Mouse (Mus musculus) midbrain, embryonic 16.5 days (tissue): ENCODE measurements around the gene Nsf. TPM values are rescaled to one million over a fixed set of nuclear protein-coding genes. Genes with fewer than 3 reads are reported as not detected.
A peak's percentile ranks its signal among the peaks of the same experiment; 100 is the strongest.
"Not testable (repeated sequence)": the region's sequence is repeated elsewhere in the genome, so short reads cannot be mapped to it uniquely, and the experiment has no call there.

ENCODE experiments used
- ATAC-seq: fragments of 200-750 bp; cut with Nextera tagmentation; 2 replicates; pipeline ENCODE4 v1.8.0; 2017; ENCODE audit warnings: moderate TSS enrichment
- H3K27ac ChIP-seq: fragments of 300-500 bp; sonication (generic); 2 replicates; pipeline ENCODE4 v1.5.1; 2014; ENCODE audit warnings: mild to moderate bottlenecking, low read length, mixed read lengths
- H3K27me3 ChIP-seq: fragments of 300-500 bp; sonication (generic); 2 replicates; pipeline ENCODE4 v1.6.1; 2014; ENCODE audit warnings: low read depth, low read length, mixed read lengths; ENCODE audit not compliant: control insufficient read depth, insufficient read depth
- H3K36me3 ChIP-seq: fragments of 300-500 bp; sonication (generic); 2 replicates; pipeline ENCODE4 v1.6.1; 2014; ENCODE audit warnings: mild to moderate bottlenecking, low read length, moderate library complexity, mixed read lengths; ENCODE audit not compliant: control insufficient read depth, insufficient read depth
- H3K4me1 ChIP-seq: fragments of 300-500 bp; sonication (generic); 2 replicates; pipeline ENCODE4 v1.6.1; 2014; ENCODE audit warnings: mild to moderate bottlenecking, low read length, mixed read lengths; ENCODE audit not compliant: control insufficient read depth, insufficient read depth
- H3K4me2 ChIP-seq: fragments of 300-500 bp; sonication (generic); 2 replicates; pipeline ENCODE4 v1.6.1; 2014; ENCODE audit warnings: mild to moderate bottlenecking, low read length, mixed read lengths
- H3K4me3 ChIP-seq: fragments of 300-500 bp; sonication (generic); 2 replicates; pipeline ENCODE4 v1.5.1; 2014; ENCODE audit warnings: low read depth, mild to moderate bottlenecking, low read length, moderate library complexity, mixed read lengths
- H3K9ac ChIP-seq: fragments of 300-500 bp; sonication (generic); 2 replicates; pipeline ENCODE4 v1.6.1; 2014; ENCODE audit warnings: low read depth, low read length, mixed read lengths
- H3K9me3 ChIP-seq: fragments of 300-500 bp; sonication (generic); replicated peaks from 2 replicates; pipeline ENCODE4 v1.6.1; 2014; ENCODE audit warnings: mild to moderate bottlenecking, low read length, mixed read lengths; ENCODE audit not compliant: control insufficient read depth, poor library complexity, severe bottlenecking
- WGBS: fragments of 180-500 bp; shearing (Covaris S2); extraction: QIAGEN DNeasy Blood & Tissue Kit; methylation state at CpG from one replicate; pipeline ENCODE4 v1.1.7; 2014; 5-methylcytosine and 5-hydroxymethylcytosine counted together
- polyA plus RNA-seq: library from polyadenylated mRNA; unstranded; fragments of >200 nt; fragmentation: Nextera tagmentation; extraction: Ambion mirVana; gene quantifications from 2 replicates; pipeline ENCODE4 v1.2.1, GENCODE M21; 2015

Nsf gene
- polyA plus RNA-seq, 1 experiment from 2014 or later, result 248 TPM

DNA sequence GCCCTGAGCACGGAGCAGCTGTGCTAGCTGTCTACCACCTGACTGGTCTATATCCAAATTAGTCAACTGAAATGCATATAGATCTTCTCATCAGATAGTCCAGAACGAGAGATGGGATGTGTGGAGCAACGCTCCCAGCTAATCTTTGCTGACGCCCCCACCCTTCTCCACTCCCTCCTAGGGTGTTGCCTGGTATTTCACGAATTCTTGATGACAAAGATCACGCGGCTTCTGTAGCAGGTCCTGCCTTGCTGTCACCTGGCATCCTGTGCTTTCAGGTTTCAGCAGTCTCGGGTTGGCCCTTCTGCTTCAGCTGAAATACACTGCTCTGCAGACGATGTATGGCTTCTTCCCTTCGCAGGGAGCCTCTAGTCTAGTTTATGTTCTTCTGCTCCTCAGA is 61.0 kb downstream of the Nsf start:
- ATAC-seq, result no peak
- H3K4me1 ChIP-seq, result no peaks in the 10 kb centered on the region
- H3K27me3 ChIP-seq, result no peaks in the 10 kb centered on the region
- H3K4me3 ChIP-seq, result no peak overlapping the region
- no peaks in the 10 kb centered on the region for H3K9me3 ChIP-seq
- no peak overlapping the region for H3K9ac ChIP-seq
- H3K36me3 ChIP-seq, result peaks cover 3% of the 10 kb centered on the region; the same call in 1 of the 2 replicates
- no peak overlapping the region for H3K27ac ChIP-seq
- 91% methylated on average over 10 of the region's 10 CpGs for WGBS
- H3K4me2 ChIP-seq, result no peak overlapping the region

DNA sequence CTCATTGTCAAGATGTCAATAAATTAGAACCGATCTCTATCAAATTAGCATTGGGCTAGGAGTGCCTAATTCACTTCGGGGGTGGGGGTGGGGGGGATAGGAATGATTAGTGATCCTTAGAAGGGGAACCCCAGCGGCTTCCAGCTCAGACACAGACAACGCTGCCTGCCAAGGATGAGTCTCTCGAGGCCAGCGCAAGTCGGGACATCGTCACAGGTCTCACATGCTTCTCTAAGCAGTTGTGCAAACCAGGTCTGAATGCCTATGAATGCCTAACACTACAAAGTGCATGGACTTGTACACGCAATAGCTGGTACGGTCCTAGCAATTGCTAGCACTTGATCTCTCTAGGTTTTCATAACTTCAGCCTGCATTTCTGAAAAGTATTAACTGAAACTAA is 62.1 kb downstream of the Nsf start:
- H3K9ac ChIP-seq, result no peak overlapping the region
- peaks cover 3% of the 10 kb centered on the region; the same call in 1 of the 2 replicates for H3K36me3 ChIP-seq
- H3K4me3 ChIP-seq, result no peak overlapping the region
- no peak overlapping the region for H3K4me2 ChIP-seq
- H3K27me3 ChIP-seq, result no peaks in the 10 kb centered on the region
- H3K4me1 ChIP-seq, result no peaks in the 10 kb centered on the region
- H3K27ac ChIP-seq, result no peak overlapping the region
- no peak for ATAC-seq
- no peaks in the 10 kb centered on the region for H3K9me3 ChIP-seq
- 71% methylated on average over 10 of the region's 10 CpGs for WGBS

DNA sequence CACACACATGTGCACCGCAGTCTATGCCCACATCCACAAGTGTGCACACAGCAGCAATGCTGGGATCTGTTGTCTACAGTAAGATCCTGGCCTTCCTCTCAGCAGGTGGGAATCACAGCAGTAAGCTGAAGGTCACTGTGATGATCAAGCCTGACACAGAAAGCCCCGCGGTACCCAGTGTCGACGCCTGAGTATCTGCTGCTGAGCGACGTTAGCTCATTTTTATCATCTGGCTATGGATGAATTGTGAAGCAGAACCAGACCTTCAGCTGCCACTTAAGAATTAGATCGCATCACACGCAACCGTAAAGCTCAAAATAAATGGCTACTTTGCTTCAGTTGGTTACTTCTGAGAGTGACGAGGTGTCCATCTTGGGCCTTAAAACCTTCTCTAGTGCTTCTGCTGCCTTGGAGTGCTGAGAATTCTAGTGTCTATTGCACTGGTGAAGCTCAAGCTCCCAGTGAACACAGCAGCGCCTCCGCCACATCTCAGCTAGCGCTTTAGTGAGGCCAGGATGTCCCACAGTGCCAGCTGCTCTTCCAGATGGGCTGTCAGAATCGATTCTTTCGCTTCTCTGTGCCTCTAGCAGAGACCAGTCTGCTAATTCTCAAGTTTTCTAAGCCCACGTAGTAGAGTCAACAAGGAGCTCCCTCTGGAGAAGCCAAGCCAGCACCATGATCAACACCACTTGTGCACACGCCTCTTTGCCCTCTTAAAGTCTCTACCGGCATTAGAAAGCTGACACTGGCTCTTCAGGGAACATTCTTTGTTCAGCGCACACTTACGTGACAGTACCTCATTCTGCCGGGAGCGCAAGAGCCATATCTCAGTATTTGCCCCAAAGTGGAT is 63.3 kb downstream of the Nsf start:
- 74% methylated on average over 23 of the region's 23 CpGs for WGBS
- no peak for ATAC-seq
- Histone ChIP-seq H3K9ac (no peak overlapping the region), H3K27ac (no peak overlapping the region), H3K4me2 (no peak overlapping the region), H3K4me3 (no peak overlapping the region), H3K36me3 (0 out of 2 replicates have a peak, but pooled peaks cover 3% of the 10 kb centered on the region), H3K27me3 (no peaks in the 10 kb centered on the region), H3K4me1 (peaks cover 10% of the 10 kb centered on the region), H3K9me3 (no peaks in the 10 kb centered on the region)

DNA sequence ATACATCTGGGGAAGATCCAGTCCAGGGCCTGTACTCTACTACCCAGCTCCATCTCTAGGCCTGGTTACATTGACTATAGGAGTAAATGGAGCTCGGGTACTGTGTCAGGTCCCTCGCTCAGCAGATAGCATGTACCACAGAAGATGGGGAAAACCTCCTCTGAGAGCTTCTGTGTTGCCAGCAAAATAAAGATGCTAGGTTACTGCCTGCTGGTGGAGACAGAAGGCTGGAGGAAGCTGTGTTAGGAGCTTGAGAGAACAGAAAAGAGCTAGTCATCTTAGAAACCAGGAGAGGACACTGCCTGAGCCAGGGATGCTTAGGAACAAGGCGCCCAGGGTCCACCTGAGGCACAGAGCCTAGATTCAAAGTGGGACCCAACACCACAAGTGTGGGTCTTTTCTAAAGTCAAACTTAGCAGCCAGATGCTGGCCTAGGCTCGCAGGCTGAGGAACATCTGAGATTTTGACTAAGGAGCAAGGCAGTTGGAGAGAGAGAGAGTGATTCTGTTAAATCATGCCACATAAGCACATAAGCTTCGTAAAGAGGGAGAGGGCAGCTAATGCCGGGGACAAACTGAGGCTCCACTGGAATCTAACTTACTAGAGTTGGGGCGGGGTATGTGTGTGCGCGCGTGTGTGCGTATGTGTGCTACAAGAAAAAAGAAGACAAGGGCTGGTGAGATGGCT is 66.0 kb downstream of the Nsf start:
- H3K9ac ChIP-seq, result no peak overlapping the region
- H3K4me2 ChIP-seq, result no peak overlapping the region
- H3K36me3 ChIP-seq, result 0 out of 2 replicates have a peak, but pooled peaks cover 3% of the 10 kb centered on the region
- H3K4me1 ChIP-seq, result peaks cover 23% of the 10 kb centered on the region
- 95% methylated on average over 11 of the region's 11 CpGs for WGBS
- H3K9me3 ChIP-seq, result no peaks in the 10 kb centered on the region
- no peaks in the 10 kb centered on the region for H3K27me3 ChIP-seq
- H3K4me3 ChIP-seq, result no peak overlapping the region
- no peak overlapping the region for H3K27ac ChIP-seq
- ATAC-seq, result no peak

DNA sequence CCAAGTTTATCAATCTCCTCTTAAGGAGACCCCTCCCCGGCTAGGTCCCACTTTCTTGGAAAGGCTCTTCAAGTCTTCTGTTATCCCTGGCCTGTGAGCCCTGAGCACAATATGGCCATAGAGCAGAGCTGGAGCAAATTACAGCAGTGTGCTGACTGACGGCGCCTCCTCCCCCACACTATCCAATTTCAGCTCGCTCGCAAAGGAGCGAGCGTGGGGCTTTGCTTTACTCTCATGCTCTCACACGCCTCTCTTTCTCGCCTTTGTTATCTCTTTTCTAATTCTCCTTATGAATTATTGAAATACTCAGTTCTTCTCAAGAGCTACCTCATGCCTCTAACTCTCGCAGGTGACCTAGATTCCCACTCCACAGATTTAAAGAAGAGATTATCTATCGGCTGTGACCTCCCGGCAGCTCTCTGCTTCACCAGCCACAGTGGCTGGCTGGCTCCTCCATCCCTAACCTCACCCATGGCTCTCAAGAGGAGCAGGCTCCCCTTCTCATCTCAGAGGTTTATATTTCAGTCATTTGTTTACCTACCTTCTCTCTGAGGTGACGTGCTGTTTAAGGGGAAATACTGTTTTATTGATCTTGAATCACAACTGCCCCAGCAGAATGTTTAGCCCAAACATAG is 69.0 kb downstream of the Nsf start:
- H3K9ac ChIP-seq, result peak overlapping the region; percentile 38
- peaks cover 13% of the 10 kb centered on the region for H3K36me3 ChIP-seq
- peak; percentile 92 for ATAC-seq
- H3K4me3 ChIP-seq, result no peak overlapping the region
- peak overlapping the region; percentile 82 for H3K27ac ChIP-seq
- peak overlapping the region; percentile 29 for H3K4me2 ChIP-seq
- no peaks in the 10 kb centered on the region for H3K27me3 ChIP-seq
- WGBS, result 7% methylated on average over 13 of the region's 13 CpGs
- H3K9me3 ChIP-seq, result no peaks in the 10 kb centered on the region
- peaks cover 23% of the 10 kb centered on the region for H3K4me1 ChIP-seq

DNA sequence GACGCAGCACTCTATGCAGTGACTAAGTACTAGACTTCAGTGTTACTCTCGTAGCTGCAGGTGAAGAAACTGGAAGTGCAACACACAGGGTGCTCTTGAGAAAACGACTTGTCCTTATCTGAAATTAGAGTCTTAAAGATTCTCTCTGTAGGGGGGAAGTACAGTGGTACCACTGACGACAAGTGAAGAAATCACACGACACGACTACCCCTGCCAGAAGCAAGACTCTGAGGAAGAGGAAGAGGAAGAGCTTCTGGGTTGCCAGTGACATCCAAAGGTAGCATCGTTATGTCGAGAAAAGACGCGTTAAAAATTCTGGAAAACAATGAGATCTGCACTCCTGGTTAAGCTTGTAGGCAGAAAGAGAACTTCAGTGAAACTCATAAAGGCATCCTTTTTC is 70.1 kb downstream of the Nsf start:
- 90% methylated on average over 10 of the region's 10 CpGs for WGBS
- peak overlapping the region; percentile 82 for H3K27ac ChIP-seq
- peaks cover 23% of the 10 kb centered on the region for H3K4me1 ChIP-seq
- ATAC-seq, result no peak
- H3K36me3 ChIP-seq, result peaks cover 15% of the 10 kb centered on the region
- no peaks in the 10 kb centered on the region for H3K9me3 ChIP-seq
- H3K27me3 ChIP-seq, result no peaks in the 10 kb centered on the region
- no peak overlapping the region for H3K4me2 ChIP-seq
- H3K4me3 ChIP-seq, result no peak overlapping the region
- H3K9ac ChIP-seq, result no peak overlapping the region

DNA sequence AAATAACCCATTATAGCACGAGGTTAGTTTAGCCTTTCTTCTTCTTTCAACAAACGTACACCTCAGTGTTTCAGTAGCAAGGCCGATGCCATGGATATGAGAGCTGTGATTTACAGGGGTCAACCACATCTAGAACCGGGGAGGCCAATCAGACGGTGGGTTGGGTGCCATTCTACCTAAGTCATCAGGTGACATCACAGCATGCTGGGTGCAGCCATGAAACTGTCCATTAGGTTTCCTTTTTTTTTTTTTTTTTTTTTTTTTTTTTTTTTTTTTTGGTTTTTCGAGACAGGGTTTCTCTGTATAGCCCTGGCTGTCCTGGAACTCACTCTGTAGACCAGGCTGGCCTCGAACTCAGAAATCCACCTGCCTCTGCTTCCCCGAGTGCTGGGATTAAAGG is 74.4 kb downstream of the Nsf start:
- not testable (repeated sequence) for H3K4me2 ChIP-seq, H3K4me3 ChIP-seq, H3K9me3 ChIP-seq, H3K27ac ChIP-seq, H3K9ac ChIP-seq, ATAC-seq, H3K4me1 ChIP-seq, H3K27me3 ChIP-seq
- WGBS, result 95% methylated on average over 6 of the region's 8 CpGs
- peaks cover 22% of the 10 kb centered on the region for H3K36me3 ChIP-seq

DNA sequence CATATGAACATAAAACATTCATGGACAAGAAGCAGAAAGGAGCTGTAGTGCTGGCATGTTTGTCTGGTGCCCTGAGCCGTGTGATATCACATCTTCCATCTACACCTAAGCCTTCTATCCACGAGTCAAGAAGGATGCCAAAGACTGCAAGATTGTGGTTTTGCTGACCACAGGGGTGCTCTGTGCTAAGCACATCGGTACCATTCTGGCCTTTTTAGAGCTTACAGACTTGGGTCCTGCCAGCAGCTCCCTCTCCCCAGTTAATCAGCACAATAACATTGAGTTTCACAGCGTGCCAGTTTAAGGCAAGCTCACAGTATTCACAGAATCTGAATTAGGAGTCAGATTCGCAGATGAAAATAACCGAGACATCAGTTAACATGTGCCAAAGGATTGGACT is 75.4 kb downstream of the Nsf start:
- H3K9me3 ChIP-seq, result peaks cover 9% of the 10 kb centered on the region; the same call in 1 of the 2 replicates
- WGBS, result 79% methylated on average over 6 of the region's 6 CpGs
- H3K4me2 ChIP-seq, result no peak overlapping the region
- peaks cover 25% of the 10 kb centered on the region for H3K36me3 ChIP-seq
- no peaks in the 10 kb centered on the region for H3K4me1 ChIP-seq
- no peak overlapping the region for H3K27ac ChIP-seq
- H3K27me3 ChIP-seq, result no peaks in the 10 kb centered on the region
- no peak overlapping the region for H3K4me3 ChIP-seq
- no peak overlapping the region for H3K9ac ChIP-seq
- no peak for ATAC-seq

DNA sequence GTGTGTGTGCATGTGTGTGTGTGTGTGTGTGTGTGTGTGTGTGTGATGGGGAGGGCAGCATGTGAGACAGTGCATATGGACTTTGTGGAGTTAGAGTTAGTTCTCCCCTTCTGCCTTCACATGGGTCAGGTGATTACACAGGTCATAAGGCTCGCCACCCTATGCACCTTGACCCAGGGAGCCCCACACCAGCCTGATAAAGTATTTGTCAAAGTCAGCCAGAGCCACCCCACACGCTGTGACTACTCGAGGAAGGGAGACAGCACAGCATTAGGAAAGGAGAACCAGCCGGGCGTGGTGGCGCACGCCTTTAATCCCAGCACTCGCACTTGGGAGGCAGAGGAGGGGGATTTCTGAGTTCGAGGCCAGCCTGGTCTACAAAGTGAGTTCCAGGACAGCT is 83.5 kb downstream of the Nsf start:
- Histone ChIP-seq H3K36me3 (peaks cover 24% of the 10 kb centered on the region), H3K9me3 (peaks cover 9% of the 10 kb centered on the region; the same call in 1 of the 2 replicates), H3K4me1 (no peaks in the 10 kb centered on the region), H3K27me3 (no peaks in the 10 kb centered on the region), H3K4me2 (no peak overlapping the region), H3K9ac (no peak overlapping the region), H3K4me3 (no peak overlapping the region), H3K27ac (no peak overlapping the region)
- ATAC-seq, result no peak
- 82% methylated on average over 9 of the region's 9 CpGs for WGBS
